Mouse (Mus musculus) B cell, adult (primary cell): ENCODE results near the gene St13. TPM values are rescaled to one million over a fixed set of nuclear protein-coding genes. Genes with fewer than 3 reads are reported as not detected.

Experiments used
- total RNA-seq: library from RNA; stranded (reverse); gene quantifications from 4 replicates; pipeline ENCODE4 v1.2.4, GENCODE M21; 2023; ENCODE audit not compliant: inconsistent age

St13 gene
- 89.2 to 124 TPM (median 109 TPM) in 4 replicates for total RNA-seq

GRCm38 (mm10) chr15:81399638-81400315 lies at the start of gene St13, which contains the start of gene Xpnpep3:
Gene St13, minus strand, starts transcription at chr15:81400077.
Gene Xpnpep3, plus strand, starts transcription at chr15:81400138.

GRCm38 (mm10) chr15:81408199-81408598 lies 8.3 kb upstream of the St13 start, which contains the start of gene Dnajb7:
Gene Dnajb7, minus strand, starts transcription at chr15:81408299.

GRCm38 (mm10) chr15:81360345-81361021 lies 39.4 kb downstream of the St13 start, which contains the start of gene Slc25a17:
Gene Slc25a17, minus strand, starts transcription at chr15:81360812.

Other genes starting within 250 kb of the St13 start
- 123 to 131 TPM (median 126 TPM) in 4 replicates for gene Mrtfa, start 209.3 kb downstream of the St13 start, total RNA-seq
- gene Mchr1, start 164.6 kb downstream of the St13 start, total RNA-seq: not detected in 4 replicates
- 36.3 to 38.7 TPM (median 36.8 TPM) in 4 replicates for gene Slc25a17, start 39.3 kb downstream of the St13 start, total RNA-seq
- gene Xpnpep3, start 61 bp upstream of the St13 start, total RNA-seq: 12.4 to 17.8 TPM (median 14.9 TPM) in 4 replicates
- not detected in 4 replicates for gene Dnajb7, start 8.2 kb upstream of the St13 start, total RNA-seq
- gene Rbx1, start 66.2 kb upstream of the St13 start, total RNA-seq: 91.6 to 111 TPM (median 100.0 TPM) in 4 replicates
- 185 to 201 TPM (median 193 TPM) in 4 replicates for gene Ep300, start 185.3 kb upstream of the St13 start, total RNA-seq